Mouse (Mus musculus) heart, postnatal 0 days (tissue): Measurements from ENCODE around the gene Pacs2.

ENCODE experiments used
- CTCF ChIP-seq: IDR thresholded peaks from 2 replicates; pipeline ENCODE4 v1.5.1; 2016; ENCODE audit warnings: antibody characterized with exemption, control low read depth, low read depth
- EP300 ChIP-seq: IDR thresholded peaks from 2 replicates; pipeline ENCODE4 v1.6.1; 2016; ENCODE audit warnings: antibody characterized with exemption, low read depth

DNA sequence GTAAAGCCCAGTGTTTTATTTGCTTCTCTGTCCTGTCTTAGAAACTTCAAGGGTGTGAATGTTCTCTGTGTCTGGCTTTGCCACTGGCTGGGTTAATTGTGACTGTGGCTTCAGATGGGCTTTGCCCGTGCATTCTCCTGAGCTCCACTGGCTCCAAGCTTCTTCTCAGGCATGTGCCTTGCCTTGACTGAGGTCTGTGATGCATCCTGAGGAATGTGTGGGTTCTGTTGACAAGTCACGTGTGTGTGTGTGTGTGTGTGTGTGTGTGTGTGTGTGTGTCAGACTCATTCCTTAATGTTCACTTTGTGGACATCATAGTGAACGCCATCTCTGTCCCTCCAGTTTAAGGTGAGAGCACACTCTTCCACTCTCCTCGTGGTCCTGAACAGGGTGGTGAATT is 4.5 kb downstream of the Pacs2 start:
- no peak for TF ChIP-seq CTCF
- no peak for TF ChIP-seq EP300
